Mouse (Mus musculus): ENCODE data around the gene Tomm22. TPM values are rescaled to one million over a fixed set of nuclear protein-coding genes. Genes with fewer than 3 reads are reported as not detected.

Tomm22 gene
- polyA plus RNA-seq, 1 experiment = 110 TPM

GRCm38 (mm10) chr15:79697558-79698187 lies 27.0 kb downstream of the Tomm22 start:
- H3ac ChIP-seq (ENCODE audit: control insufficient read depth, insufficient read length) = no peak overlapping the region
- peaks cover 11% of the 10 kb centered on the region for H3K36me3 ChIP-seq (ENCODE audit: control insufficient read depth, insufficient read depth)
- peaks cover 55% of the 10 kb centered on the region for H3K79me2 ChIP-seq (ENCODE audit: control insufficient read depth, insufficient read depth)
- H3K27me3 ChIP-seq (ENCODE audit: control insufficient read depth, insufficient read depth, insufficient read length) = no peaks in the 10 kb centered on the region
- TF ChIP-seq MYOG (IDR thresholded peaks at IDR 0.05; ENCODE audit: control insufficient read depth in 1 of 3, insufficient read depth in 1 of 3, insufficient read length in 2 of 3, low read depth in 2 of 3) (peak in 1 of 3 experiments; percentile 27), SRF (IDR thresholded peaks at IDR 0.05; ENCODE audit: control insufficient read depth, insufficient read length, low read depth) (no peak), E2F4 (IDR thresholded peaks at IDR 0.05; ENCODE audit: insufficient read depth) (no peak), POLR2AphosphoS2 (IDR thresholded peaks at IDR 0.05; ENCODE audit: insufficient read length, low read depth) (no peak), MAX (IDR thresholded peaks at IDR 0.05; ENCODE audit: low read depth) (no peak), POLR2A (IDR thresholded peaks at IDR 0.05; ENCODE audit: insufficient read length, low read depth) (no peak), TCF3 (IDR thresholded peaks at IDR 0.05; ENCODE audit: insufficient read length, low read depth) (no peak)
- H3K4me2 ChIP-seq (ENCODE audit: low read depth) = no peak overlapping the region
- no peak overlapping the region for H3K4me3 ChIP-seq

DNA sequence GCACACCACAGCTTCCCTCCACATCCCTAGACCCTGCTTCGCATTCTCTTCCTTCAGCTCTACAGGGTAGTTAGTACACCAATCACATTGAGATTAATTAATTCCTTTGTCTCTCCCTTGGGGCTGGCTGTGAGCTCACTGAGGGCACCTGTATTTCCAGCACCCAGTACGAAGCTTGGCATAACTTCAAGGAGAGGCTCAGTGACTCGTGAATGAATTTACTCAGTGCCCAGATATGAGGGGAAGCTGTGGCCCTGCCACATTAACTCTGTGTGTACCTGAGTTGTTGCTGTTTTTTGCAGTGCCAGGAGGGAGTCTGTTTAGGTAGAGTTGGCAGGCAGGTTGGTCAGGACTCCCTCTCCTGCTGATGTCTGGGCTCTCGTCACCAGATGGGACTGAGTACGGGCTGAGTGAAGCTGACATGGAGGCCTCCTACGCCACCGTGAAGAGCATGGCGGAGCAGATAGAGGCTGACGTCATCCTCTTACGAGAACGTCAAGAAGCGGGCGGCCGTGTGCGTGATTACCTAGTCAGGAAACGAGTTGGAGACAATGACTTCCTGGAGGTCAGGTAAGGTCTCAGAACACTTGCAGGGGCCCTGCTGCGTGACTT lies 36.0 kb downstream of the Tomm22 start:
- Histone ChIP-seq H3ac (ENCODE audit: control insufficient read depth, insufficient read length) (no peak overlapping the region), H3K4me2 (ENCODE audit: low read depth) (no peak overlapping the region), H3K4me3 (no peak overlapping the region), H3K36me3 (ENCODE audit: control insufficient read depth, insufficient read depth) (peaks cover 35% of the 10 kb centered on the region), H3K27me3 (ENCODE audit: control insufficient read depth, insufficient read depth, insufficient read length) (no peaks in the 10 kb centered on the region), H3K79me2 (ENCODE audit: control insufficient read depth, insufficient read depth) (no peaks in the 10 kb centered on the region)
- TF ChIP-seq USF1 (IDR thresholded peaks at IDR 0.05; ENCODE audit: low read depth) (no peak), TCF3 (IDR thresholded peaks at IDR 0.05; ENCODE audit: insufficient read length, low read depth) (no peak), E2F4 (IDR thresholded peaks at IDR 0.05; ENCODE audit: insufficient read depth) (no peak), MAX (IDR thresholded peaks at IDR 0.05; ENCODE audit: low read depth) (no peak), POLR2AphosphoS2 (IDR thresholded peaks at IDR 0.05; ENCODE audit: insufficient read length, low read depth) (no peak), TCF12 (IDR thresholded peaks at IDR 0.05; ENCODE audit: insufficient read depth, poor library complexity, severe bottlenecking) (no peak), SRF (IDR thresholded peaks at IDR 0.05; ENCODE audit: control insufficient read depth, insufficient read length, low read depth) (no peak), CEBPB (IDR thresholded peaks at IDR 0.05; ENCODE audit: insufficient read depth, poor library complexity, severe bottlenecking) (no peak), POLR2A (IDR thresholded peaks at IDR 0.05; ENCODE audit: insufficient read length, low read depth) (no peak), MYOG (IDR thresholded peaks at IDR 0.05; ENCODE audit: control insufficient read depth in 1 of 3, insufficient read depth in 1 of 3, insufficient read length in 2 of 3, low read depth in 2 of 3) (no peak), MYOD1 (IDR thresholded peaks at IDR 0.05; ENCODE audit: control insufficient read depth in 1 of 3, insufficient read length in 2 of 3, low read depth in 2 of 3) (no peak), REST (IDR thresholded peaks at IDR 0.05; ENCODE audit: insufficient read depth, insufficient read length) (no peak)

- Histone ChIP-seq H3K4me2 (ENCODE audit: low read depth) (no peak overlapping the region), H3K79me2 (ENCODE audit: control insufficient read depth, insufficient read depth) (no peaks in the 10 kb centered on the region), H3K27me3 (ENCODE audit: control insufficient read depth, insufficient read depth, insufficient read length) (no peaks in the 10 kb centered on the region)
Measured at GRCm38 (mm10) chr15:79708229-79708822, 37.7 kb downstream of the Tomm22 start.

GRCm38 (mm10) chr15:79715646-79716045 lies 45.0 kb downstream of the Tomm22 start:
- TF ChIP-seq E2F4 (IDR thresholded peaks at IDR 0.05; ENCODE audit: insufficient read depth) (no peak), POLR2AphosphoS2 (IDR thresholded peaks at IDR 0.05; ENCODE audit: insufficient read length, low read depth) (no peak), POLR2A (IDR thresholded peaks at IDR 0.05; ENCODE audit: insufficient read length, low read depth) (no peak), MYOG (IDR thresholded peaks at IDR 0.05; ENCODE audit: control insufficient read depth in 1 of 3, insufficient read depth in 1 of 3, insufficient read length in 2 of 3, low read depth in 2 of 3) (no peak), REST (IDR thresholded peaks at IDR 0.05; ENCODE audit: insufficient read depth, insufficient read length) (no peak), TCF12 (IDR thresholded peaks at IDR 0.05; ENCODE audit: insufficient read depth, poor library complexity, severe bottlenecking) (no peak), CEBPB (IDR thresholded peaks at IDR 0.05; ENCODE audit: insufficient read depth, poor library complexity, severe bottlenecking) (no peak), MAX (IDR thresholded peaks at IDR 0.05; ENCODE audit: low read depth) (no peak), TCF3 (IDR thresholded peaks at IDR 0.05; ENCODE audit: insufficient read length, low read depth) (no peak), SRF (IDR thresholded peaks at IDR 0.05; ENCODE audit: control insufficient read depth, insufficient read length, low read depth) (no peak), USF1 (IDR thresholded peaks at IDR 0.05; ENCODE audit: low read depth) (no peak), MYOD1 (IDR thresholded peaks at IDR 0.05; ENCODE audit: control insufficient read depth in 1 of 3, insufficient read length in 2 of 3, low read depth in 2 of 3) (no peak)
- Histone ChIP-seq H3K4me2 (ENCODE audit: low read depth) (no peak overlapping the region), H3K4me3 (no peak overlapping the region), H3K36me3 (ENCODE audit: control insufficient read depth, insufficient read depth) (peaks cover 46% of the 10 kb centered on the region), H3K27me3 (ENCODE audit: control insufficient read depth, insufficient read depth, insufficient read length) (no peaks in the 10 kb centered on the region), H3ac (ENCODE audit: control insufficient read depth, insufficient read length) (no peak overlapping the region), H3K79me2 (ENCODE audit: control insufficient read depth, insufficient read depth) (no peaks in the 10 kb centered on the region)

More at GRCm38 (mm10) chr15:79708229-79708822, 37.7 kb downstream of the Tomm22 start:
- TF ChIP-seq POLR2A (IDR thresholded peaks at IDR 0.05; ENCODE audit: insufficient read length, low read depth) (no peak), TCF3 (IDR thresholded peaks at IDR 0.05; ENCODE audit: insufficient read length, low read depth) (no peak)
- Histone ChIP-seq H3K4me3 (no peak overlapping the region), H3ac (ENCODE audit: control insufficient read depth, insufficient read length) (no peak overlapping the region), H3K36me3 (ENCODE audit: control insufficient read depth, insufficient read depth) (peaks cover 35% of the 10 kb centered on the region)
